Mouse (Mus musculus) small intestine, adult 2 months (tissue): ENCODE measurements around the gene Gm4779. TPM values are rescaled to one million over a fixed set of nuclear protein-coding genes. Genes with fewer than 3 reads are reported as not detected.

Experiments used
- H3K27ac ChIP-seq: fragments of 200-500 bp; 2 replicates; pipeline ENCODE4 v1.5.1; 2012; ENCODE audit warnings: low read depth, low read length, control low read depth, inconsistent platforms; ENCODE audit not compliant: insufficient read depth
- H3K27me3 ChIP-seq: fragments of 200-500 bp; 2 replicates; pipeline ENCODE4 v1.6.1; 2012; ENCODE audit warnings: mild to moderate bottlenecking, moderate library complexity, low read length, inconsistent platforms; ENCODE audit not compliant: control insufficient read depth, insufficient read depth
- H3K36me3 ChIP-seq: fragments of 200-500 bp; 2 replicates; pipeline ENCODE4 v1.6.1; 2012; ENCODE audit warnings: mild to moderate bottlenecking, low read length, control low read depth, inconsistent platforms; ENCODE audit not compliant: control insufficient read depth, insufficient read depth
- H3K4me1 ChIP-seq: fragments of 200-500 bp; 2 replicates; pipeline ENCODE4 v1.6.1; 2012; ENCODE audit warnings: low read length, inconsistent platforms, mixed read lengths; ENCODE audit not compliant: control insufficient read depth, insufficient read depth, insufficient read length
- H3K4me3 ChIP-seq: fragments of 200-500 bp; 2 replicates; pipeline ENCODE4 v1.5.1; 2012; ENCODE audit warnings: low read depth, mild to moderate bottlenecking, control low read depth, inconsistent platforms, low read length, moderate library complexity
- CTCF ChIP-seq: fragments of 200-500 bp; IDR thresholded peaks from 2 replicates; pipeline ENCODE4 v1.5.1; 2012; ENCODE audit warnings: low read depth, mild to moderate bottlenecking, control low read depth, inconsistent platforms, low read length, moderate library complexity, mixed read lengths; ENCODE audit not compliant: insufficient replicate concordance, insufficient read length; ENCODE audit errors: extremely low read depth
- POLR2A ChIP-seq: fragments of 200-500 bp; IDR thresholded peaks from 2 replicates; pipeline ENCODE4 v1.6.1; 2012; ENCODE audit warnings: low read depth, mild to moderate bottlenecking, control low read depth, inconsistent platforms, low read length, moderate library complexity
- WGBS: fragments of 180-500 bp; shearing (Covaris S2); methylation state at CpG from one replicate; pipeline ENCODE4 v1.1.7; 2018; 5-methylcytosine and 5-hydroxymethylcytosine counted together
- polyA plus RNA-seq: library from polyadenylated mRNA; depleted of rRNA; stranded (reverse); fragments of >200 nt; gene quantifications from 2 replicates; pipeline ENCODE4 v1.2.3, GENCODE M21; 2012

Gene Gm4779
- polyA plus RNA-seq, 1 experiment, result not detected

GRCm38 (mm10) chrX:101769478-101769877 is 24.7 kb downstream of the Gm4779 start:
- TF ChIP-seq POLR2A (no peak), CTCF (no peak)
- Histone ChIP-seq H3K36me3 (no peaks in the 10 kb centered on the region), H3K4me1 (no peaks in the 10 kb centered on the region), H3K27me3 (no peaks in the 10 kb centered on the region), H3K27ac (no peak overlapping the region), H3K4me3 (no peak overlapping the region)
- WGBS, result 38% methylated on average over 2 of the region's 2 CpGs

GRCm38 (mm10) chrX:101767280-101767679 is 26.9 kb downstream of the Gm4779 start:
- WGBS, result 67% methylated on average over 7 of the region's 7 CpGs

GRCm38 (mm10) chrX:101765111-101765510 is 29.1 kb downstream of the Gm4779 start:
- Histone ChIP-seq H3K4me3 (no peak overlapping the region), H3K27ac (no peak overlapping the region), H3K27me3 (no peaks in the 10 kb centered on the region), H3K36me3 (no peaks in the 10 kb centered on the region), H3K4me1 (no peaks in the 10 kb centered on the region)
- TF ChIP-seq POLR2A (no peak), CTCF (no peak)
- WGBS, result 65% methylated on average over 4 of the region's 4 CpGs

More at GRCm38 (mm10) chrX:101767280-101767679, 26.9 kb downstream of the Gm4779 start:
- no peak overlapping the region for H3K27ac ChIP-seq
- H3K27me3 ChIP-seq, result no peaks in the 10 kb centered on the region
- H3K4me3 ChIP-seq, result no peak overlapping the region
- H3K36me3 ChIP-seq, result no peaks in the 10 kb centered on the region
- TF ChIP-seq POLR2A, result no peak
- no peak for TF ChIP-seq CTCF
- H3K4me1 ChIP-seq, result no peaks in the 10 kb centered on the region

GRCm38 (mm10) chrX:101764621-101765020 is 29.6 kb downstream of the Gm4779 start:
- H3K36me3 ChIP-seq, result no peaks in the 10 kb centered on the region

GRCm38 (mm10) chrX:101754478-101754877 is 39.7 kb downstream of the Gm4779 start:
- 51% methylated on average over 5 of the region's 5 CpGs for WGBS
- Histone ChIP-seq H3K4me3 (no peak overlapping the region), H3K27ac (no peak overlapping the region), H3K27me3 (no peaks in the 10 kb centered on the region), H3K4me1 (peaks cover 2% of the 10 kb centered on the region; the same call in 1 of the 2 replicates), H3K36me3 (no peaks in the 10 kb centered on the region)
- TF ChIP-seq POLR2A, result no peak
- no peak for TF ChIP-seq CTCF

More at GRCm38 (mm10) chrX:101764621-101765020, 29.6 kb downstream of the Gm4779 start:
- 72% methylated on average over 5 of the region's 5 CpGs for WGBS
- no peak for TF ChIP-seq CTCF
- no peak for TF ChIP-seq POLR2A
- H3K27ac ChIP-seq, result no peak overlapping the region
- no peaks in the 10 kb centered on the region for H3K4me1 ChIP-seq
- H3K4me3 ChIP-seq, result no peak overlapping the region
- no peaks in the 10 kb centered on the region for H3K27me3 ChIP-seq

GRCm38 (mm10) chrX:101750144-101750543 is 44.1 kb downstream of the Gm4779 start:
- H3K36me3 ChIP-seq, result no peaks in the 10 kb centered on the region
- no peak overlapping the region for H3K4me3 ChIP-seq
- H3K4me1 ChIP-seq, result no peaks in the 10 kb centered on the region
- no peaks in the 10 kb centered on the region for H3K27me3 ChIP-seq
- H3K27ac ChIP-seq, result no peak overlapping the region
- TF ChIP-seq POLR2A, result no peak
- TF ChIP-seq CTCF, result no peak
- WGBS, result 53% methylated on average over 4 of the region's 4 CpGs

GRCm38 (mm10) chrX:101741064-101741433 is 53.2 kb downstream of the Gm4779 start:
- H3K27me3 ChIP-seq, result no peaks in the 10 kb centered on the region
- H3K4me1 ChIP-seq, result no peaks in the 10 kb centered on the region
- 83% methylated on average over 2 of the region's 2 CpGs for WGBS
- H3K4me3 ChIP-seq, result no peak overlapping the region
- TF ChIP-seq CTCF (no peak), POLR2A (no peak)
- H3K27ac ChIP-seq, result no peak overlapping the region
- no peaks in the 10 kb centered on the region for H3K36me3 ChIP-seq
